Mouse (Mus musculus): ENCODE results near the gene Adgrg5.

- TF ChIP-seq GATA1 (IDR thresholded peaks at IDR 0.05; ENCODE audit: low read length) (no peak), TAL1 (IDR thresholded peaks at IDR 0.05; ENCODE audit: low read length) (no peak)
Observed at GRCm38 (mm10) chr8:94978131-94978530, 54.6 kb downstream of the Adgrg5 start.
